Mouse (Mus musculus): Measurements from ENCODE around the gene H6pd. TPM values are rescaled to one million over a fixed set of nuclear protein-coding genes. Genes with fewer than 3 reads are reported as not detected.

H6pd gene
- polyA plus RNA-seq, 1 experiment from 2014 or later, result 11.4 TPM

GRCm38 (mm10) chr4:149965242-149965641 is 43.6 kb downstream of the H6pd start:
- Histone ChIP-seq H3K27me3 (ENCODE audit: control insufficient read depth, insufficient read depth, low read length) (no peaks in the 10 kb centered on the region), H3K27ac (ENCODE audit: low read length) (no peak overlapping the region), H3K9ac (ENCODE audit: low read length) (no peak overlapping the region; the same call in 1 of the 2 replicates), H3K9me3 (replicated peaks; ENCODE audit: control insufficient read depth, low read length) (peaks cover 4% of the 10 kb centered on the region), H3K4me2 (ENCODE audit: low read depth, low read length) (no peak overlapping the region), H3K4me1 (ENCODE audit: control insufficient read depth, insufficient read depth, low read length) (peaks cover 4% of the 10 kb centered on the region; the same call in 1 of the 2 replicates), H3K36me3 (ENCODE audit: control insufficient read depth, insufficient read depth) (no peaks in the 10 kb centered on the region), H3K4me3 (ENCODE audit: low read length) (no peak overlapping the region)
- 78% methylated on average over 6 of the region's 6 CpGs for WGBS
- no peak for ATAC-seq (replicated peaks; ENCODE audit: extremely low read depth, insufficient read depth, low FRiP score)

- H3K27ac ChIP-seq (ENCODE audit: low read length), result no peak overlapping the region
These were observed 44.1 kb downstream of the H6pd start for GRCm38 (mm10) chr4:149964770-149965169.

GRCm38 (mm10) chr4:149964285-149964684 is 44.5 kb downstream of the H6pd start:
- H3K4me2 ChIP-seq (ENCODE audit: low read depth, low read length), result no peak overlapping the region
- no peak overlapping the region for H3K9ac ChIP-seq (ENCODE audit: low read length)
- no peak overlapping the region for H3K27ac ChIP-seq (ENCODE audit: low read length)
- WGBS, result 74% methylated on average over 8 of the region's 8 CpGs
- H3K36me3 ChIP-seq (ENCODE audit: control insufficient read depth, insufficient read depth), result no peaks in the 10 kb centered on the region
- no peak for ATAC-seq (replicated peaks; ENCODE audit: extremely low read depth, insufficient read depth, low FRiP score)
- H3K4me3 ChIP-seq (ENCODE audit: low read length), result no peak overlapping the region
- peaks cover 4% of the 10 kb centered on the region for H3K9me3 ChIP-seq (replicated peaks; ENCODE audit: control insufficient read depth, low read length)
- peaks cover 4% of the 10 kb centered on the region; the same call in 1 of the 2 replicates for H3K4me1 ChIP-seq (ENCODE audit: control insufficient read depth, insufficient read depth, low read length)
- no peaks in the 10 kb centered on the region for H3K27me3 ChIP-seq (ENCODE audit: control insufficient read depth, insufficient read depth, low read length)

More at GRCm38 (mm10) chr4:149964770-149965169, 44.1 kb downstream of the H6pd start:
- 78% methylated on average over 3 of the region's 3 CpGs for WGBS
- Histone ChIP-seq H3K4me2 (ENCODE audit: low read depth, low read length) (no peak overlapping the region), H3K36me3 (ENCODE audit: control insufficient read depth, insufficient read depth) (no peaks in the 10 kb centered on the region), H3K4me3 (ENCODE audit: low read length) (no peak overlapping the region), H3K9ac (ENCODE audit: low read length) (no peak overlapping the region), H3K9me3 (replicated peaks; ENCODE audit: control insufficient read depth, low read length) (peaks cover 4% of the 10 kb centered on the region), H3K4me1 (ENCODE audit: control insufficient read depth, insufficient read depth, low read length) (peaks cover 4% of the 10 kb centered on the region; the same call in 1 of the 2 replicates), H3K27me3 (ENCODE audit: control insufficient read depth, insufficient read depth, low read length) (no peaks in the 10 kb centered on the region)
- ATAC-seq (replicated peaks; ENCODE audit: extremely low read depth, insufficient read depth, low FRiP score), result no peak

GRCm38 (mm10) chr4:149960391-149960790 is 48.4 kb downstream of the H6pd start:
- Histone ChIP-seq H3K4me2 (ENCODE audit: low read depth, low read length) (no peak overlapping the region), H3K4me3 (ENCODE audit: low read length) (no peak overlapping the region), H3K27ac (ENCODE audit: low read length) (no peak overlapping the region), H3K27me3 (ENCODE audit: control insufficient read depth, insufficient read depth, low read length) (peaks cover 10% of the 10 kb centered on the region), H3K9me3 (replicated peaks; ENCODE audit: control insufficient read depth, low read length) (peaks cover 4% of the 10 kb centered on the region), H3K4me1 (ENCODE audit: control insufficient read depth, insufficient read depth, low read length) (peaks cover 9% of the 10 kb centered on the region), H3K9ac (ENCODE audit: low read length) (no peak overlapping the region), H3K36me3 (ENCODE audit: control insufficient read depth, insufficient read depth) (no peaks in the 10 kb centered on the region)
- ATAC-seq (replicated peaks; ENCODE audit: extremely low read depth, insufficient read depth, low FRiP score), result no peak
- WGBS, result 84% methylated on average over 7 of the region's 7 CpGs

GRCm38 (mm10) chr4:149959816-149960215 is 49.0 kb downstream of the H6pd start:
- H3K4me1 ChIP-seq (ENCODE audit: control insufficient read depth, insufficient read depth, low read length), result peaks cover 10% of the 10 kb centered on the region
- no peaks in the 10 kb centered on the region for H3K36me3 ChIP-seq (ENCODE audit: control insufficient read depth, insufficient read depth)
- peaks cover 4% of the 10 kb centered on the region for H3K9me3 ChIP-seq (replicated peaks; ENCODE audit: control insufficient read depth, low read length)
- H3K9ac ChIP-seq (ENCODE audit: low read length), result no peak overlapping the region
- no peak overlapping the region for H3K4me3 ChIP-seq (ENCODE audit: low read length)
- no peak overlapping the region for H3K27ac ChIP-seq (ENCODE audit: low read length)
- no peak overlapping the region for H3K4me2 ChIP-seq (ENCODE audit: low read depth, low read length)
- peaks cover 10% of the 10 kb centered on the region for H3K27me3 ChIP-seq (ENCODE audit: control insufficient read depth, insufficient read depth, low read length)
- no peak for ATAC-seq (replicated peaks; ENCODE audit: extremely low read depth, insufficient read depth, low FRiP score)
- WGBS, result 53% methylated on average over 10 of the region's 10 CpGs

- H3K27me3 ChIP-seq (ENCODE audit: control insufficient read depth, insufficient read depth, low read length), result peaks cover 10% of the 10 kb centered on the region
- peaks cover 4% of the 10 kb centered on the region for H3K9me3 ChIP-seq (replicated peaks; ENCODE audit: control insufficient read depth, low read length)
- 0 out of 2 replicates have a peak overlapping the region, but pooled peaks have one; percentile 16 for H3K27ac ChIP-seq (ENCODE audit: low read length)
- WGBS, result 2% methylated on average over 5 of the region's 5 CpGs
- no peak overlapping the region for H3K4me2 ChIP-seq (ENCODE audit: low read depth, low read length)
- H3K9ac ChIP-seq (ENCODE audit: low read length), result no peak overlapping the region
- peaks cover 12% of the 10 kb centered on the region for H3K4me1 ChIP-seq (ENCODE audit: control insufficient read depth, insufficient read depth, low read length)
- no peaks in the 10 kb centered on the region for H3K36me3 ChIP-seq (ENCODE audit: control insufficient read depth, insufficient read depth)
- no peak for ATAC-seq (replicated peaks; ENCODE audit: extremely low read depth, insufficient read depth, low FRiP score)
- H3K4me3 ChIP-seq (ENCODE audit: low read length), result no peak overlapping the region
These were observed 50.3 kb downstream of the H6pd start for GRCm38 (mm10) chr4:149958566-149958965.

GRCm38 (mm10) chr4:149956048-149956447 is 52.8 kb downstream of the H6pd start:
- no peak overlapping the region for H3K4me3 ChIP-seq (ENCODE audit: low read length)
- H3K27ac ChIP-seq (ENCODE audit: low read length), result no peak overlapping the region
- H3K4me1 ChIP-seq (ENCODE audit: control insufficient read depth, insufficient read depth, low read length), result peaks cover 16% of the 10 kb centered on the region
- H3K4me2 ChIP-seq (ENCODE audit: low read depth, low read length), result peak overlapping the region; percentile 84; the same call in 1 of the 2 replicates
- H3K9me3 ChIP-seq (replicated peaks; ENCODE audit: control insufficient read depth, low read length), result no peaks in the 10 kb centered on the region
- H3K36me3 ChIP-seq (ENCODE audit: control insufficient read depth, insufficient read depth), result no peaks in the 10 kb centered on the region
- H3K27me3 ChIP-seq (ENCODE audit: control insufficient read depth, insufficient read depth, low read length), result peaks cover 10% of the 10 kb centered on the region
- no peak for ATAC-seq (replicated peaks; ENCODE audit: extremely low read depth, insufficient read depth, low FRiP score)
- H3K9ac ChIP-seq (ENCODE audit: low read length), result peak overlapping the region; percentile 8; the same call in 1 of the 2 replicates
- 30% methylated on average over 13 of the region's 13 CpGs for WGBS

- H3K27ac ChIP-seq (ENCODE audit: low read length), result no peak overlapping the region
- peak overlapping the region; percentile 44 for H3K4me3 ChIP-seq (ENCODE audit: low read length)
- no peaks in the 10 kb centered on the region for H3K36me3 ChIP-seq (ENCODE audit: control insufficient read depth, insufficient read depth)
- peak overlapping the region; percentile 84 for H3K4me2 ChIP-seq (ENCODE audit: low read depth, low read length)
- ATAC-seq (replicated peaks; ENCODE audit: extremely low read depth, insufficient read depth, low FRiP score), result no peak; the same call in 1 of the 2 replicates
- no peaks in the 10 kb centered on the region for H3K9me3 ChIP-seq (replicated peaks; ENCODE audit: control insufficient read depth, low read length)
- peaks cover 10% of the 10 kb centered on the region for H3K27me3 ChIP-seq (ENCODE audit: control insufficient read depth, insufficient read depth, low read length)
- 14% methylated on average over 15 of the region's 15 CpGs for WGBS
- peak overlapping the region; percentile 46 for H3K9ac ChIP-seq (ENCODE audit: low read length)
- H3K4me1 ChIP-seq (ENCODE audit: control insufficient read depth, insufficient read depth, low read length), result peaks cover 16% of the 10 kb centered on the region
These were observed 53.2 kb downstream of the H6pd start for GRCm38 (mm10) chr4:149955631-149956030.

GRCm38 (mm10) chr4:149954893-149955439 is 53.9 kb downstream of the H6pd start, which contains the start of gene Spsb1:
Gene Spsb1 (minus strand): TSS chr4:149955043.
- Histone ChIP-seq H3K36me3 (ENCODE audit: control insufficient read depth, insufficient read depth) (no peaks in the 10 kb centered on the region), H3K9me3 (replicated peaks; ENCODE audit: control insufficient read depth, low read length) (no peaks in the 10 kb centered on the region), H3K27ac (ENCODE audit: low read length) (peak within 1 kb of the TSS; percentile 76), H3K4me2 (ENCODE audit: low read depth, low read length) (peak within 1 kb of the TSS; percentile 84), H3K9ac (ENCODE audit: low read length) (peak within 1 kb of the TSS; percentile 87), H3K4me3 (ENCODE audit: low read length) (peak within 1 kb of the TSS; percentile 74), H3K4me1 (ENCODE audit: control insufficient read depth, insufficient read depth, low read length) (peaks cover 16% of the 10 kb centered on the region), H3K27me3 (ENCODE audit: control insufficient read depth, insufficient read depth, low read length) (peaks cover 10% of the 10 kb centered on the region)
- ATAC-seq (replicated peaks; ENCODE audit: extremely low read depth, insufficient read depth, low FRiP score), result peak; percentile 97
- WGBS, result 1% methylated on average over 48 of the region's 51 CpGs
